Mouse (Mus musculus) kidney, embryonic 16.5 days (tissue): ENCODE results near the gene Ccdc71. TPM values are rescaled to one million over a fixed set of nuclear protein-coding genes. Genes with fewer than 3 reads are reported as not detected.

Experiments
- ATAC-seq: fragments of 200-750 bp; cut with Nextera tagmentation; 2 replicates; pipeline ENCODE4 v1.8.0; 2017; ENCODE audit warnings: moderate TSS enrichment; ENCODE audit not compliant: low FRiP score, low TSS enrichment
- H3K27ac ChIP-seq: fragments of 300-500 bp; sonication (generic); 2 replicates; pipeline ENCODE4 v1.5.1; 2014; ENCODE audit warnings: low read length
- H3K27me3 ChIP-seq: fragments of 300-500 bp; sonication (generic); 2 replicates; pipeline ENCODE4 v1.6.1; 2014; ENCODE audit warnings: low read length, control low read depth, mixed read lengths; ENCODE audit not compliant: insufficient read depth
- H3K36me3 ChIP-seq: fragments of 300-500 bp; sonication (generic); 2 replicates; pipeline ENCODE4 v1.6.1; 2014; ENCODE audit warnings: low read length, control low read depth, mixed read lengths; ENCODE audit not compliant: insufficient read depth
- H3K4me1 ChIP-seq: fragments of 300-500 bp; sonication (generic); 2 replicates; pipeline ENCODE4 v1.6.1; 2014; ENCODE audit warnings: low read length, control low read depth, mixed read lengths; ENCODE audit not compliant: insufficient read depth
- H3K4me2 ChIP-seq: fragments of 300-500 bp; sonication (generic); replicated peaks from 2 replicates; pipeline ENCODE4 v1.6.1; 2014; ENCODE audit warnings: low read depth, low read length
- H3K4me3 ChIP-seq: fragments of 300-500 bp; sonication (generic); 2 replicates; pipeline ENCODE4 v1.5.1; 2014; ENCODE audit warnings: mild to moderate bottlenecking, low read length
- H3K9ac ChIP-seq: fragments of 300-500 bp; sonication (generic); replicated peaks from 2 replicates; pipeline ENCODE4 v1.6.1; 2014; ENCODE audit warnings: low read length
- H3K9me3 ChIP-seq: fragments of 300-500 bp; sonication (generic); 2 replicates; pipeline ENCODE4 v1.6.1; 2016; ENCODE audit warnings: low read length, control low read depth
- WGBS: fragments of 180-500 bp; shearing (Covaris S2); extraction: QIAGEN DNeasy Blood & Tissue Kit; methylation state at CpG from one replicate; pipeline ENCODE4 v1.1.7; 2014; 5-methylcytosine and 5-hydroxymethylcytosine counted together
- polyA plus RNA-seq: library from polyadenylated mRNA; unstranded; fragments of >200 nt; fragmentation: Nextera tagmentation; extraction: Ambion mirVana; gene quantifications from 2 replicates; pipeline ENCODE4 v1.2.1, GENCODE M21; 2015

Ccdc71 gene
- polyA plus RNA-seq, 1 experiment from 2014 or later: 77.0 TPM

- H3K9me3 ChIP-seq: no peaks in the 10 kb centered on the region
- no peak overlapping the region for H3K4me2 ChIP-seq
- H3K36me3 ChIP-seq: no peaks in the 10 kb centered on the region
- no peak for ATAC-seq
- no peak overlapping the region for H3K4me3 ChIP-seq
- H3K27ac ChIP-seq: no peak overlapping the region
- peaks cover 7% of the 10 kb centered on the region for H3K4me1 ChIP-seq
- no peak overlapping the region for H3K9ac ChIP-seq
- 62% methylated on average over 1 of the region's 1 CpGs for WGBS
- no peaks in the 10 kb centered on the region for H3K27me3 ChIP-seq
These were observed 14.2 kb downstream of the Ccdc71 start for GRCm38 (mm10) chr9:108474528-108474927.

GRCm38 (mm10) chr9:108478638-108479156, 18.4 kb downstream of the Ccdc71 start:
- Histone ChIP-seq H3K36me3 (peaks cover 16% of the 10 kb centered on the region; the same call in 1 of the 2 replicates), H3K27ac (peak overlapping the region; percentile 96), H3K27me3 (no peaks in the 10 kb centered on the region), H3K9me3 (no peaks in the 10 kb centered on the region), H3K4me2 (peak overlapping the region; percentile 87), H3K9ac (peak overlapping the region; percentile 69), H3K4me1 (peaks cover 19% of the 10 kb centered on the region), H3K4me3 (peak overlapping the region; percentile 50)
- ATAC-seq: peak; percentile 88
- WGBS: under 1% methylated on average over 20 of the region's 20 CpGs

- H3K9ac ChIP-seq: peak overlapping the region; percentile 69
- H3K4me2 ChIP-seq: peak overlapping the region; percentile 87
- no peaks in the 10 kb centered on the region for H3K9me3 ChIP-seq
- ATAC-seq: 0 out of 2 replicates have a peak, but pooled peaks have one; percentile 24
- H3K4me3 ChIP-seq: peak overlapping the region; percentile 50
- H3K27ac ChIP-seq: peak overlapping the region; percentile 96
- peaks cover 19% of the 10 kb centered on the region for H3K4me1 ChIP-seq
- no peaks in the 10 kb centered on the region for H3K27me3 ChIP-seq
- 34% methylated on average over 11 of the region's 11 CpGs for WGBS
- peaks cover 21% of the 10 kb centered on the region; the same call in 1 of the 2 replicates for H3K36me3 ChIP-seq
These were observed 18.9 kb downstream of the Ccdc71 start for GRCm38 (mm10) chr9:108479241-108479640.

GRCm38 (mm10) chr9:108479721-108480351, 19.5 kb downstream of the Ccdc71 start, which contains the start of gene Lamb2:
Lamb2 (plus strand) TSS chr9:108479736.
- Histone ChIP-seq H3K27me3 (no peaks in the 10 kb centered on the region), H3K36me3 (peaks cover 25% of the 10 kb centered on the region; the same call in 1 of the 2 replicates), H3K4me3 (peak within 1 kb of the TSS; percentile 68), H3K27ac (peak within 1 kb of the TSS; percentile 96), H3K4me1 (peaks cover 19% of the 10 kb centered on the region), H3K9me3 (no peaks in the 10 kb centered on the region), H3K9ac (peak within 1 kb of the TSS; percentile 81), H3K4me2 (peak within 1 kb of the TSS; percentile 87)
- peak; percentile 76 for ATAC-seq
- 7% methylated on average over 10 of the region's 10 CpGs for WGBS

GRCm38 (mm10) chr9:108480813-108481519, 20.6 kb downstream of the Ccdc71 start:
- peak overlapping the region; percentile 81 for H3K9ac ChIP-seq
- ATAC-seq: no peak

GRCm38 (mm10) chr9:108481520-108482210, 21.3 kb downstream of the Ccdc71 start:
- no peak overlapping the region for H3K27ac ChIP-seq
- H3K36me3 ChIP-seq: peaks cover 44% of the 10 kb centered on the region
- ATAC-seq: no peak
- WGBS: 91% methylated on average over 19 of the region's 19 CpGs
- no peaks in the 10 kb centered on the region for H3K9me3 ChIP-seq
- H3K4me1 ChIP-seq: peaks cover 19% of the 10 kb centered on the region
- H3K4me2 ChIP-seq: no peak overlapping the region
- H3K27me3 ChIP-seq: no peaks in the 10 kb centered on the region
- 0 out of 2 replicates have a peak overlapping the region, but pooled peaks have one; percentile 8 for H3K9ac ChIP-seq
- H3K4me3 ChIP-seq: no peak overlapping the region

More at GRCm38 (mm10) chr9:108480813-108481519, 20.6 kb downstream of the Ccdc71 start:
- Histone ChIP-seq H3K4me2 (peak overlapping the region; percentile 87), H3K27ac (no peak overlapping the region), H3K4me3 (peak overlapping the region; percentile 68), H3K36me3 (peaks cover 37% of the 10 kb centered on the region), H3K9me3 (no peaks in the 10 kb centered on the region), H3K27me3 (no peaks in the 10 kb centered on the region), H3K4me1 (peaks cover 19% of the 10 kb centered on the region)
- WGBS: 91% methylated on average over 28 of the region's 28 CpGs

- no peaks in the 10 kb centered on the region for H3K27me3 ChIP-seq
- no peak for ATAC-seq
- no peak overlapping the region for H3K4me3 ChIP-seq
- 86% methylated on average over 18 of the region's 18 CpGs for WGBS
- H3K27ac ChIP-seq: no peak overlapping the region
- H3K4me2 ChIP-seq: no peak overlapping the region
- H3K4me1 ChIP-seq: peaks cover 19% of the 10 kb centered on the region
- H3K9ac ChIP-seq: no peak overlapping the region
- H3K36me3 ChIP-seq: peaks cover 59% of the 10 kb centered on the region
- no peaks in the 10 kb centered on the region for H3K9me3 ChIP-seq
These were observed 22.9 kb downstream of the Ccdc71 start for GRCm38 (mm10) chr9:108483051-108483790.

- 92% methylated on average over 15 of the region's 15 CpGs for WGBS
- H3K27ac ChIP-seq: no peak overlapping the region
- ATAC-seq: no peak
- no peaks in the 10 kb centered on the region for H3K27me3 ChIP-seq
- H3K4me3 ChIP-seq: no peak overlapping the region
- no peak overlapping the region for H3K4me2 ChIP-seq
- H3K36me3 ChIP-seq: peaks cover 67% of the 10 kb centered on the region
- peaks cover 18% of the 10 kb centered on the region for H3K4me1 ChIP-seq
- H3K9ac ChIP-seq: no peak overlapping the region
- H3K9me3 ChIP-seq: no peaks in the 10 kb centered on the region
These were observed 23.7 kb downstream of the Ccdc71 start for GRCm38 (mm10) chr9:108484021-108484420.

GRCm38 (mm10) chr9:108485301-108485875, 25.1 kb downstream of the Ccdc71 start:
- Histone ChIP-seq H3K27me3 (no peaks in the 10 kb centered on the region), H3K27ac (no peak overlapping the region), H3K4me3 (no peak overlapping the region), H3K9ac (no peak overlapping the region), H3K36me3 (peaks cover 75% of the 10 kb centered on the region), H3K4me1 (peaks cover 14% of the 10 kb centered on the region), H3K9me3 (no peaks in the 10 kb centered on the region), H3K4me2 (no peak overlapping the region)
- WGBS: 98% methylated on average over 19 of the region's 19 CpGs
- no peak for ATAC-seq
